Mouse (Mus musculus): Measurements from ENCODE around the gene Flt3. TPM values are rescaled to one million over a fixed set of nuclear protein-coding genes. Genes with fewer than 3 reads are reported as not detected.

Gene Flt3
- polyA plus RNA-seq, 1 experiment = 0.53 TPM

- 11% methylated on average over 13 of the region's 13 CpGs for WGBS
- peak overlapping the region; percentile 67 for H3K27ac ChIP-seq (ENCODE audit: insufficient read depth, low read depth, low read length)
- H3K4me1 ChIP-seq (ENCODE audit: control insufficient read depth, insufficient read depth, insufficient read length, low read length) = peaks cover 12% of the 10 kb centered on the region
- H3K36me3 ChIP-seq (ENCODE audit: control insufficient read depth, insufficient read depth, low read length) = no peaks in the 10 kb centered on the region
- no peaks in the 10 kb centered on the region for H3K27me3 ChIP-seq (ENCODE audit: control insufficient read depth, insufficient read depth, low read length)
- H3K4me3 ChIP-seq (ENCODE audit: low read depth, low read length) = peak overlapping the region; percentile 27
- TF ChIP-seq POLR2A (IDR thresholded peaks at IDR 0.05; ENCODE audit: low read depth, low read length) (no peak), CTCF (IDR thresholded peaks at IDR 0.05; ENCODE audit: extremely low read depth, insufficient read length, insufficient replicate concordance, low read depth, low read length) (no peak)
Observed at GRCm38 (mm10) chr5:147292506-147293120, 107.7 kb downstream of the Flt3 start.

GRCm38 (mm10) chr5:147291764-147292505, 108.4 kb downstream of the Flt3 start:
- Histone ChIP-seq H3K4me3 (ENCODE audit: low read depth, low read length) (peak overlapping the region; percentile 26), H3K27ac (ENCODE audit: insufficient read depth, low read depth, low read length) (peak overlapping the region; percentile 65)

GRCm38 (mm10) chr5:147284365-147284764, 115.9 kb downstream of the Flt3 start:
- Histone ChIP-seq H3K27ac (ENCODE audit: insufficient read depth, low read depth, low read length) (no peak overlapping the region), H3K4me3 (ENCODE audit: low read depth, low read length) (no peak overlapping the region), H3K36me3 (ENCODE audit: control insufficient read depth, insufficient read depth, low read length) (no peaks in the 10 kb centered on the region), H3K4me1 (ENCODE audit: control insufficient read depth, insufficient read depth, insufficient read length, low read length) (no peaks in the 10 kb centered on the region), H3K27me3 (ENCODE audit: control insufficient read depth, insufficient read depth, low read length) (peaks cover 2% of the 10 kb centered on the region; the same call in 1 of the 2 replicates)
- no peak for TF ChIP-seq POLR2A (IDR thresholded peaks at IDR 0.05; ENCODE audit: low read depth, low read length)
- TF ChIP-seq CTCF (IDR thresholded peaks at IDR 0.05; ENCODE audit: extremely low read depth, insufficient read length, insufficient replicate concordance, low read depth, low read length) = peak; percentile 11; the same call in 1 of the 2 replicates
- 80% methylated on average over 4 of the region's 4 CpGs for WGBS

More at GRCm38 (mm10) chr5:147291764-147292505, 108.4 kb downstream of the Flt3 start:
- Histone ChIP-seq H3K36me3 (ENCODE audit: control insufficient read depth, insufficient read depth, low read length) (no peaks in the 10 kb centered on the region), H3K27me3 (ENCODE audit: control insufficient read depth, insufficient read depth, low read length) (no peaks in the 10 kb centered on the region; the same call in 1 of the 2 replicates), H3K4me1 (ENCODE audit: control insufficient read depth, insufficient read depth, insufficient read length, low read length) (peaks cover 12% of the 10 kb centered on the region)
- no peak for TF ChIP-seq POLR2A (IDR thresholded peaks at IDR 0.05; ENCODE audit: low read depth, low read length)
- 0 out of 2 replicates have a peak, but pooled peaks have one; percentile 8 for TF ChIP-seq CTCF (IDR thresholded peaks at IDR 0.05; ENCODE audit: extremely low read depth, insufficient read length, insufficient replicate concordance, low read depth, low read length)
- 19% methylated on average over 16 of the region's 16 CpGs for WGBS

Other genes with a start within 250 kb of the Flt3 start
- gene Gsx1, start 211.8 kb downstream of the Flt3 start, polyA plus RNA-seq (2012; rRNA removed) = not detected in 2 replicates
- 0.32 and 65.5 TPM in 2 replicates for gene Pdx1, start 130.5 kb downstream of the Flt3 start, polyA plus RNA-seq (2012; rRNA removed)
- gene Cdx2, start 93.2 kb downstream of the Flt3 start, polyA plus RNA-seq (2012; rRNA removed) = 116 and 344 TPM in 2 replicates
- gene Urad, start 78.0 kb downstream of the Flt3 start, polyA plus RNA-seq (2012; rRNA removed) = 3.1 and 4.7 TPM in 2 replicates
- 5.3 and 18.1 TPM in 2 replicates for gene Pan3, start 29.7 kb upstream of the Flt3 start, polyA plus RNA-seq (2012; rRNA removed)